Mouse (Mus musculus) liver (tissue): ENCODE results near the gene Fermt1.

Experiments
- DNase-seq: peaks from one replicate; pipeline ENCODE4 v3.0.0-alpha.2; 2020; ENCODE audit warnings: mixed read lengths

Fermt1 gene

DNA sequence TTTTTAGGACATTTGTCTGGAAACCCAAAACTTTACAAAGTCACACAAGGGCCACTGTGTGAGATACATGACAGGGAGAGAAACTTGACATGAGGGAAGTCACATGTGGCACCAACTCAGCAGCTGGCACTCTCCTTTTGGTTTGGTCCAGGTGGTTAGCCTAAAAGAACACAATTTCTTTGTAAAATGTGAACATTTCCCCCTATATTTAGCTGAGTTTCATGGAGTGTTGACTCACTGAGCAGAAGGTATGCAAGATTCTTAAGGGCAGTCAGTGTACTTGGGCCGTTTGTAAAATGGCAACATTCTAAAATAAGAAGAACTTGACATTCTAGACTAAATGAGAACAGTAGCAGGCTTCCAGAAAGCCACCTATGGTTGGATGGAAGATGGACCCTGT, 30.9 kb downstream of the Fermt1 start:
- DNase-seq = no peak

DNA sequence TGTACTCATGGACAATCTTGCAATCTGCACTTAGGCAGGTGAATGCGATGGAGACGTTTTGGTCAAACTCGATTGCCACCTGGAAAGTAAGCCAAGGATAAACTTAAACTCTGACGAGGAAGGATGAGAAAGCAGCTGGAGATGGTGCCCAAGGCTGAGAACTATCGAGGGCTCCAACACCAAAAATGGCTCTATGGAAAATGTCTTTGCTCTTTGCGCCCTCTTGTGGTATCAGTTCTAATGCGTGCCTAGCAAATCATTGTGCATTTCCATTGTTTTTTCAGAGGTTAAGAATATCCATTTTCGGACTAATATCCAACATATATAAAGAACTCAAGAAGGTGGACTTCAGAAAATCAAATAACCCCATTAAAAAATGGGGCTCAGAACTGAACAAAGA, 38.9 kb downstream of the Fermt1 start:
- DNase-seq = no peak

DNA sequence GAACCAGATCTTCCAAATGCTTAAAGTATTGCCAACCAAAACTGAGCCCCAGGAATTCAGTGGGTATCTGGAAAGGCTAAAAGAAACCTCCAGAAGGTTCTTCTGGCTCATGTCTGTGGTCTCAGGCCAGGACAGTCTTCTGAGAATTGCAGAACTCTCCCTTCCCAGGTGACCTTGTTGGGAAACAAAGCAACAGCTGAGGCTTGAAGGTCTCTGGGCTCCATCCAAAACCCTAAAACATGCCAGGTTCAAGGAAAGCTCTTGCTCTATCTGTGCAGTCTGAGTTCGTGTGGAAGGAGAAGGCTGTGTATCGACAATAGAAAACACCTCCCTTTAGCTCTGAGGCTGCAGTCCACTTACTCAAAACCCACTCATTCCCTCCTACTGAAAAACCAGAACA, 40.7 kb downstream of the Fermt1 start:
- no peak for DNase-seq

DNA sequence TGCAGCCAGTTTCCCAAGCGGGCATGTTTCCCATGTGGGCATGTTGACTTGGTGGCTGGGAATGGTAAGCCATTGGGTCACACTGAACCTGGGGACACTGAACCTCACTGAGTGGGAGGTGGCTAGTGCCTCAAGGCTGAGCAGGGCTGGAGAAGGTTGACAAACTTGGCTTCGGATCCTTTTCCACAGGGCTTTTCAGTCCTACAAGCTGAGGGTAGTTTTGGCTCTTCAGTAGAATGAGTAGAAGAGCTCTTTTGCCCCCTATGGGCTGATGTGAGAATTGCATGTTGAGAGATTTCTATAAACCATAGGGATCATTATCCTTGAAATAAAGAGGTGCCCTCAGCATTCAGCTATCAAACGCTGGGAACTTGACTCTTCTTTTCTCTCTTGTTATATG, 42.2 kb downstream of the Fermt1 start:
- DNase-seq = peak; percentile 20

DNA sequence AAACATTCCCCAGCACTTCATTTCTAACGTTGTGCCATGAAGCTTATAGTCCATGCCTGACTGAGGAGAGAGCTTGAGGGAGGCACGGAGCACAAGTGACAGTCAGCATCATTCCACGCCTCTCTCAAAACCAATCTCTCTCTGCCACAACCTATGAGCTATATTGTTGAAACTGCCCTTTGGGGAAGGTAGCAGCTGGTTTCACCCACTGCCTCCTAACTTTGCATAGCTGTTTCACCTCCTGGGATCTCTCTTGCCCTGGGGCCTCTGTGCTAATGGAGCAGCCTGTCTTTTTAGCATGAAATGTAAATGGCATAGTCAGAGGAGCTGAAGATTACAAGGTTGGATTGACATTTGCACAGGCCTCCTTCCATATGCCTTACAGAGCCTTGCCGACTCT, 43.6 kb downstream of the Fermt1 start:
- no peak for DNase-seq

DNA sequence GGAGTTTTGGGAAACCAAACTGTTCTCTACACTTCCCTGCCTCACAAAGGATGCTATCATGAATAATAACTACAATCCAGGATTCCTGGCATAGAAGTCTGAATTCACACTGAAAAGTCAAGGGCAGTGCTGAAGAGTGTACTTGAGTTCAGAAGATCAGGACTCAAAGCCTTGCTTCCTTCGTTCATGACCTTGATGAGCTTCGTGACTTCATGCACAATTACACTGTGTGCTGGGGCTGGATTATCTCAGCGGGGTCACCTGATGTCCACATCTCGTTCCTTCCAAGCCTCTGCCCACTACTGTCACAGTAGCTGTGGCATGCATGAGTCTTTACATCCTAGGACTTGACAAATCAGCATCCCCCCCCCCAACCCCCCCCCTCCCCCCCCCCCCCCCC, 44.1 kb downstream of the Fermt1 start:
- no peak for DNase-seq

DNA sequence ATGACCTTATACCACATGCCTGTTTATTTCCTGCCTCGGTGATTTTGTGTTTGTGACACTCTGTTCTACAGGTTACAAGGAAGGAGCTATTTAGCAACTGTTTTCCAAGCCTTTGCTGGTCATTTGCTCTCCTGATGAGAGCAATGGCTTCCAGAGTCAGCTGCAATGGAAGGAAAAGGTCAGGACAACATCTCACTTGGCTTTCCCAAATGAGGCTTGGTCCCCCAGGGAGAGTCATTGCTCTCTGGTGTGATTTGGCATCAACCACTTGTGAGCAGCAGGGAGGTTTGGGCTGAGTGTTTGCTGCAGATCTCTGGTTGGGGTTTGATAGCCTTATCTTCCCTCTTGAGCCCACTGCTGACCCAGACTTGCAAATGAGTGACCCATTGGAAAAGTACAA, 45.1 kb downstream of the Fermt1 start:
- no peak for DNase-seq

DNA sequence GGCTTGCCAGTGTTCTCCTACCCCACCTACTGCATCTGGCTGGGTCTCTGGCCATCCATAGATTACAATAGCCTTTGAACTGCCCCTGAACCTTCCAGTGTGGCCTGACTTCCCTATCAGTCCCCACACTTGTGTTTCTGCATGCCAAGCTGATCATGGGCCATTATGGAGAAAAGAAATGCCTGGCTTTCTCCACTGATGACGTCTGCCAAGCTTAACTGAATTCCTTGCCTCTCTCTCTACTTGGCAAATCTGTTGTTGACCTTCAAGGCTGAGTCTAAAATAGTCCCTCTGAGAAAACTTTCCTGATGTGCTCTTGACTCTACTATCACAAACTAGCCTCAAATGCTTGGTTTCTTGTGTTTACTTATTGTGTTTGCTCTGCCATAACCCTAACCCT, 47.5 kb downstream of the Fermt1 start:
- no peak for DNase-seq

DNA sequence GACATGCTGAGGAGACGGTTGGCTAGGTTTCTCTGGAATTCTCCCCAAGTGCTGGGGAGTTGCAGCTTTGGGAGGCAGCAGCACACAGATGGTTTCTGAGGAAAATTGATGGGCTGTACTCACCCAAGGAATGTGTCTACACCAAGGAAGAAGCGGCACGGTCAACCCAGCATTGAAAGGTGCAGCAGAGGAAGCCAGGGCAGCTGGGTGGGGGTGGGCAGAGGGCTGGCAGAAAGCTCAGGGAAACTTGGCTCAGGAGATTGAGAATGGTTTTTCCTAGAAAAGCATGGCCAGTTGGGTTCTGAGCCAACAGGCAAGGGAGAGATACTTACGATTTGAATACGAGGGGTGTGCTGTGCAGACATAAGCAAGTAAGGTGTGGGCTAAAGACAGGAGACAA, 51.9 kb downstream of the Fermt1 start:
- DNase-seq = no peak

DNA sequence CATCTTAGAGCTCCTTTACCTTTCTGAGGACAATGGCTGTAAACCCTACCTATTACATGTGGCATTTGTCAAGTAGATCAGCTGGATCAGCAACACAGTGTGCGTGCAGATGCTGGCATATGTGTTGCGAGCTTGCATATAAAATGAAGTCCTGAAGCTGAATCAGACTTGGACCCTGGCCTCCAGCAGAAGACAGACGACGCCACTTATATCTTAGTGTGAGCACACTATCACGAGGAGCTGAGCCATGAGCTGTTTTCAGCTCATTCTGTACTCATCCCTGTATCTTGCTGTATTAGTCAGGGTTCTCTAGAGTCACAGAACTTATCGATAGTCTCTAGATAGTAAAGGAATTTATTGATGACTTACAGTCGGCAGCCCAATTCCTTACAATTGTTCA, 60.4 kb downstream of the Fermt1 start:
- no peak for DNase-seq

DNA sequence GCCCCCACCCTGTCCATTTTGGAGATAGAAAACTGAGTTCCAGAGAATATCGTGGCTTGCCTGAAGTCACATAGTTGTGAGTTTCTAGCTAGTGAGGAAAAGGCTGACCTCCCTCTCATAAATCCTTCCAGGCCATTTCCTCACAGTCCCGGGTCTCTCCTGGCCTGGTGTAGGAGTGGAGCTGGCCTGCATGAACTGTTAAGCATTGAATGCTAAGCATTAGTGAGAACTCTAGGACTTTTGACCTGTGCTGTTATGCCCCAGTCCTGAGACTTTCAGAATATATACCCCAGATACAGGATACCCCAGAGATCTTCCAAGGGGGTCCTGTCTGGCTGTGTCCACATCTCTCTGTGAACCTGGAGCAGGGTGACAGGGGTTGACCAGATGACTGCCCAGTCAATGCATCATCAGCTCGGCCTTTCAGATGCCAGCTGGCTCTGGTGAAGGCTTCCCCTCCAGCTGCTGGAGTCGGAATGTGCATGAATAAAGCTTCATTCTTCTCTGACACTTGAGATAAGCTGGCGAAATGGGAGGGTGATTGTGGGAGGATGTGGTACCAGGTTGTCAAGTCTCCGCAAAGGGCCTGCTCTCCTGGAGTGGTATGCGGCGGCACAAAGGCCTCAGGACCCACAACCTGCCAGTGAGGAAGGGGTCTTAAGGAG, 61.3 kb downstream of the Fermt1 start:
- DNase-seq = no peak

DNA sequence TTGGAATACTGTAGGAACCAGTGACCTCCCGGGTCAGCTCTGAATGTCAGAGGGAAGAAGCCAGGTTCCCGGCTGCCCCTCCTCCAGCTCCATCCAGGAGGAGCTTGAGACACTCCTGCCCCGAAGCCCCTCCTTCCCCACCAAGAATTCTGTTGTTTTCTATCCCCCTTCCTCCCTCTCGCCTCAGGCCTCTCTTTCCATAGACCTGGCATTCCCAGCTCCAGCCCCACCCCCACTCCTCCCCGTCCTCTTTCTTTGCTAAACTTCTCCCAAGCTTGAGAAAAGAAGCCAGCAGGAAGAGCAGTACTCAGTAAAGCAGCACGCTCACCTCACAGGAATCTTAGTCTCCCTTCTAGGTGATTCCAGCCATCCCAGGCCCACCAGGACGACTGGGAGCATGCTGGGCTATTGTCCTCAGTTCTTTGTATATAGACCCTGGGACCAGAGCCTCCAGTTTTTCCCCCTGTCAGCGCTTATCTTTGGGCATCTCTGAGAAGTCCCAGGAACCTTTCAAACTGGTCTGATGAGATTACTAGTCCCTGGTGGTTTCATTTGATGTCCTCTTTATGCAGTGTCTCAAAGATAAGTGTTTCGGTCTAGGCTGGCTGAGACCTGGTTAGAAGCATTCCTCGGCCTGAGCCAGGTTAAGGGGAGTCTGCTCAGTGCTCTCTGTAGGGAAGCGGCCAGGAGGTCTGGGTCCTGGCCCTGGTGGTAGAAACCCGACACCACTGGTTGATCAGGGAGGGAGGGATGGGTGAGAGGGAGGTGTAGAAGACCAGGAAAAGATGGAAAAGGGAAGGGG, 64.7 kb downstream of the Fermt1 start, which contains the start of gene Lrrn4:
Gene Lrrn4, minus strand, starts transcription at position 48 of the 802 bp plus-strand sequence.
- DNase-seq = peak; percentile 7

DNA sequence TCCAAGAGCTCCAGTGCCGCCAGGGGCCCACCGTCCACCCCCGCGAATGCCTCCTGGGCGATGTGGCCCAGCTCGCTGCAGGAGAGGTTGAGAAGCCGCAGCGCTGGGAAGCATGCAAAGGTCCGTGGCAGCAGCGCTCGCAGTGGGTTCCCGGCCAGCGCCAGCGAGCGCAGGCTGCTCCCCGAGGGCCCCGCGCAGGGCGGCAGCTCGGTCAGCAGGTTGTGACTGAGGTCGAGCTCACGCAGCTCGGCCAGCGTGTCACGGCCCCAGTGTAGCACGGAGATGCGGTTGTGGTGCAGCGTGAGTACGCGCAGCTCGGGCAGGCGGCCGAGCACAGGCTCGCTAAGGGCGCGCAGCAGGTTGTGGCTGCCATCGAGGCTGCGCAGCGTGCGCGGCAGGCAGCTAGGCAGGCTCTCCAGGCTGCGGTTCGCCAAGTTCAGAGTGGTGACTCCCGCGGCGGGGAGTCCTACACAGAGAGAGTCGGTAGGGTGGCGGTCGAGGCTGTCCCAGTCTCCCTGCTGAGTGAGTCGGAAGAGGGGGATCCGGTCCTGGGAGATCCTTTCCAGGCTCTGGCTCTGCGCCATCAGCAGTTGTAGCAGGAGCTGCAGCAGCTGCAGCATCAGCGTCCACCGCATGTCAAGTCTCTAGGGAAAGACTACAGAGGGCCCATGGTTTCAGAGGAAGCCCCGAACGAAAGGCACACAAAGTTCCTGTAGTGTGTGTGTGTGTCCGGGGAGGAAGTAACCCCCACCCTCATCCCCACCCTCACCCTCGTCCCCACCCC, 66.3 kb downstream of the Fermt1 start:
- peak; percentile 14 for DNase-seq

DNA sequence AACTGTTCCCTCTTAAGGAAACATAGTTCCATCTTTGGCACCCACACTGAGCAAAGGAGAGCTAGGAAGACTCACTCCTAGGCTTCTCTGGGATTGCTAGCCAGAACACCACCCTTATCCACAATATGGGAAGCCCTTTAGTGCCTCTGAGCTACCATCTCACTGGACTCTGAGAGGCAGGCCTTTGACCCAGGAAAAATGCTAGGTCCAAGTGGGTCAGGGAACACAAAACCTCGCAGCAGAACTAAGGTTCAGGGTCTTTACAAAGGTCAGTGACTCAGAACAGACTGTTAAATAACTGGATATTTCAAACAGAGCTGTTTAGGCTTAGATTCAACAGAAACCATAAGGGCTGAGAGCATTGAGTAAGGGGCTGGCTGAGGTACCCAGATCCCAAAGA, 68.7 kb downstream of the Fermt1 start:
- no peak for DNase-seq

DNA sequence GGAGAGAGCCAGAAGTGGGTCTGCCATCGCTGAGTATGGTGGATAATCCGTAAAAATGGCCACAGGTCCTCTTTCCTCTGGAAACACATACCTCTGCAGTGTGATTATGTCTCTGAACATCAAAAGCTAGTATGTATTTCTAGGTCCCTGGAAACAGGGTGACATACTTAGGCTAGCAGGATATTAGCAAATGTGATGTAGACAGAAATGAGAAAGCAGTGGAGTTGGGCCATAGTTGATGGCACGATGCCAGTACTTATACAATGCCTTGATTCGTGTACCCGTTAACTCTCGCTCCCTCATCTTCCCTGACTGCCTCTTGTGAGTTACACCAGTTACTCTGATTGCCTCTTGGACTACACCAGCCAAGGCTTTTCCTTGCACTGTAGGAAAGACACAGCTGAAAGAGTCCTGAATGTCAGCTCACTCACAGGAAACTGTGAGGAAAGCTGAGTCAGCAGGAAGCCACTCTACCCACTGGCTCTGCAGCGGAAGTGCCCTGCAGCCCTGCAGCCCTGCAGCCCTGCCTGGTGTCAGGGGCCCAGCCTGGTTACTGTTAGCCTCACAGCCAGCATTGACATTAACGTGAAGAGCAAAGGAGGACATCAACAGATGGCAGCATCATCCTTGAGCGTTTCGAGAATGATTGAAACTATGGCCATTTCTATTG, 71.9 kb downstream of the Fermt1 start:
- DNase-seq = peak; percentile 18

DNA sequence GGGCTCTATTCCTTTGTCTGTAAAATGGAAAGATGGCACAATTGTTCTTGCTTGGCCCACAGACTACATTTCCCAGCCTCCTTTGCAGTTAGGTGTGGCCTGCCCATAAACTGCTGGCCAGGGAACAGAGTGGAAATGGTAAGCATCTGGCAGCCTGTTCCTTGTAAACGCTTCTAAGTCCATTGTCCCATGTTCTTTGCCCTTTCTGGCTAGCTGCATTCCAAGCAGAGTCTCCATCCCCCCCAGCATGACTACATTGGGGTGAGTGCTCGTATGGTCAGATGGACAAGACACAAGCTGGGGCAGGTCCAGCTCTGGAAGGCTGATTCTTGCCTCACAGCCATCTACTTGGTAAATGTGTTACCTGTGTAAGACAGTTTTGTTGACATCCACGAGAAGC, 74.0 kb downstream of the Fermt1 start:
- no peak for DNase-seq

DNA sequence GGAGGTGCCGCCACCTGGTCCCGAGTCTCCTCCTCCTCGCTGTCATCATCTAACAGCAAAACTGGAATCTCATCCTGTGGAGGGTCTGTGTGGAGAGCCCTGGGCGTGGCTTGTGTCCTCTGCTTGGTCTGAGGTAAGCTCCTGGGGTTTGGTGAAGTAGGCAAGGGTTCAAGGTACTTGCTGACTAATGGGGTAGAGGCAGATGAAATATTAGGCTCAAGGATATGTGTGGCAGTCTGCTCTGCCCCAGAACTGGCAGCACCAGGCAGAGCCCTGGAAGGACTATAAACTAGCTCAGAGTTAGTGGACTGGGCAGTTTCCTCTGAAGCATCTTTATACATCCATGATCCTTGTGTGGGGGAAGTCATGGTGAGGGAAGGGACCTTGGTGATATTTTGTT, 75.4 kb downstream of the Fermt1 start:
- DNase-seq = no peak

DNA sequence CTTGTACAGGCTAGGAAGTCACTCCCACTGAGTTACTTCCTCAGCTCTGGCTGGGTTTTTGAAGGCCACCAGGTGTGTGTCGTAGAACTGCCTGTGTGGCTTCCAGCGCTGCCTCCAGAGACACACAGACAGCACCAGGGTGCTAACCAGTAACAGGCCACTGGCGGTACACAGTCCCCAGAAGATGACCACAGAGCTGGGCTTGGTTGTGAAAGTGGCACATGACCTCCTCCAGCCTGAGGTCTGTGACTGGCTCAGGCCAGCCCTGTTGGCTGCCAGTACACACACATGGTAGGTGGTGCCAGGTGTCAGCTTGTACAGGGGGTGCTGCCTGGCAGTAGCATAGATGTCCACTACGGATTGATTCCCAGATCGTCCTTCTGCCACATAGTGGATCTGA, 76.0 kb downstream of the Fermt1 start:
- no peak for DNase-seq

DNA sequence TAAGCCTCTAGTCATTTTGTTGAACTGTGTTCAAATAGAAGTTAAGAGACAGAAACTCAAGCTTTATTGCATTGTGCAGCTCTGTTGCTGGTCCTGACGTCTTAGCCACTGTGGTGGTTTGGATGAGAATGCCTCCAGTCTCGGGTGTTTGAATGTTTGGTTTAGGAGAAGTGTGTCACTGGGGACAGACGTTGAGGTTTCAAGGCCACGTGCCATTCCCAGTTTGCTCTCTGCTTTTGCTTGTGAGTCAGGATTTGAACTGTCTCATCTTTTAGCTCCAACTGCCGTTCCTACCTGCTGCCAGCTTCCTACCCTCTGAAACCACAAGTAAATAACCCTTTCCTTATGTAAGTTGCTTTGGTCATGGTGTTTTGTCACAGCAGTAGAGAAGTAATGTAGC, 78.2 kb downstream of the Fermt1 start:
- DNase-seq = no peak

DNA sequence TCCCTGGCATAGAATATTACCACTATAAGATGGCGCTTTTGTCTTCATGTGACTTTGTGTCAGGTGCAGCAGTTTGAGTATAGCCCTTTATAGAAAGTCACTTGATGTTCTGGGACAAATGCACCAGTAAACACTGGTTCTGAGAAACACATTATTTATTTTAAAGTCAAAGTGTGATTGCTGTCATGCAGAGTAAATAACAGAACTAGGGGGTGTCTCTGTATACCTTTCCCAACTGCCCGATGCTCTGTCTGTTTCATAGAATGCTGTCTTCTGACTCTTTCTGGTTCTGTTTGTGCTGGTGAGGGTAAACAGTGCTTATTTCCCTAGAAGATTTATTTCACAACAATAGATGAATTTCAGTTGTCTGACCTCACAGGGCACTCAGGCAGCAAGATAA, 82.4 kb downstream of the Fermt1 start:
- DNase-seq = no peak

DNA sequence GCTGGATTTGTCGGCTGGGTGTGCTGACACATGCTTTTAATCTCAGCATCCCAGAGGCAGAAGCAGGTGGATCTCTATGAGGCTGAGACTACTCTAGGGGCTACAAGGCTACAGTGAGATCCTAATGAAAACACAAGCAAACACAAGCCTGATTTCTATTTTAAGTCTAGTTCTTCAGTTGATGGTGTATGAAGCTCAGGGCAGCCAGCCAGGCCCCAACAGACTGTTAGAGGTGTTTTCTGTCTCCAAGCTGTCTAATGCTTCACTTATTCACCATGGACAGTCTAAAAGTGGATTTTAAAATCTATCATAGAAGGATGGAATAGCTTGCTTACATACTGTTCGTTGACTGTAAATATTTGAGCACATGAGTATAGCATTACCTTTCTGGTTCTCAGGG, 84.2 kb downstream of the Fermt1 start:
- no peak for DNase-seq

DNA sequence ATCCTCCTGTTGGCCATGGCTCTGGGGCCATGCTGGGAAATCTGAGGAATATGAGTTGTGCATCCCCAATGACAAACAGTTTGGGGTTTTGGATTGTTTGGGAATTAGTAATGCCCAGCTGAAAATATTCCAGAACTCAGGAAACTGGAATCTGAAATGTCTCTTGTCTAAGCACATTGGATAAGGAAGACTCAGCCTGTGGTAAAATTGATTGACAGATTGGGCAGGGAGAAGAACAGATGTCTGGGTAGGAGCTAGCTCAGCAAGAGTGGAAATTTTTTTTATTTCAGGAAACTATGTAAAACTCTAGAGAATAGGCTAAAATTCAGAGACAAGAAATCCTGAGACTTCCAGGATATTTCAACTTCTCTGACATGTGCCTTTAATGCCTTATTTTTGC, 85.3 kb downstream of the Fermt1 start:
- no peak for DNase-seq

DNA sequence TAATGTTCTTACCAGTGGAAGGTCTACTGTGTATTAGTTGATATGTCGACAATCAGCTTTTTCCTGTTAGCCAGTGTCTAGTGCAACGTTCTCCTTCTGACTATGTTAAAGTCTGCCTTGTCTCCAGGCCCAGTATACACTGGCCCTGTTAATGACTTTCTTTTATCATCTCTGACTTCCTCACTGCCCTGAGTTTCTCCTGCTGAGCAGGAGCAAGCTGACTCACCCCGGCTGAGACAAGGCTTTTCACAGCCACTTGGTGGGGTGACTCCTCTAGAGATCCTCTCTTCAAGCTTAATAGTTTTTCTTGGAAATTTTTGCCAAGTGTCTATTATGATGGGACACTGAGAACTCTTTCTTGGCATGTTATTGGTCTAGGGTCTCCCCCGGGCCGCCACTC, 89.4 kb downstream of the Fermt1 start:
- no peak for DNase-seq
